Mouse (Mus musculus): ENCODE measurements around the gene Inpp4b. TPM values are rescaled to one million over a fixed set of nuclear protein-coding genes. Genes with fewer than 3 reads are reported as not detected.

The Inpp4b gene
- total and polyA plus RNA-seq, 2 experiments from 2014 or later: 18.9 to 60.9 TPM

DNA sequence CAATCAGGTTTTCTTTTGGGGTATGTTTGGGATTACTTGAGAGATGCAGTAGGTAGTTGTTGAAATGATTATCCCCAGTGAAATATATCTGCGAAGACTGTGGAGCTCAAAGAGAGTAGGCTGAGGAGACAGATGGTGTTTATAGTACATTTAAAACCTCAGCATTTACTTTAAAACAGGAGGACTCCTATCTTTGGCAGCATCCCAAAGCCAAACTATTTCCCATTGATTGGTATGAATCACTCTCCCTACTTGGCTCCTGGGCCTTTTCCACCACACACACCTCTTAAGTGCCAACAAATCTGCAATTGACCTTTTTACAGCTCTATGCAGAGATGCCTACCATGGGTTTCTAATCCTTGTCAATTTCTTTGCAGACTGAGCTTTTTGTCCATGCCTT, 654.5 kb downstream of the Inpp4b start:
- no peak overlapping the region for H3K27ac ChIP-seq (ENCODE audit: low read depth)
- TF ChIP-seq EP300 (IDR thresholded peaks at IDR 0.05; ENCODE audit: low read depth) (no peak), CTCF (IDR thresholded peaks at IDR 0.05; ENCODE audit: low read depth) (no peak)
- no peak overlapping the region for H3K9ac ChIP-seq (replicated peaks; ENCODE audit: low read depth, low read length)
- 92% methylated on average over 1 of the region's 1 CpGs for WGBS
- no peak for ATAC-seq (ENCODE audit: insufficient read depth, low read depth)
- H3K9me3 ChIP-seq (replicated peaks; ENCODE audit: control insufficient read depth, low read length): no peaks in the 10 kb centered on the region
- H3K4me2 ChIP-seq (ENCODE audit: low read depth, low read length): no peak overlapping the region
- H3K27me3 ChIP-seq (ENCODE audit: control insufficient read depth, insufficient read depth, low read length): no peaks in the 10 kb centered on the region
- H3K4me1 ChIP-seq (ENCODE audit: control insufficient read depth, insufficient read depth): no peaks in the 10 kb centered on the region
- H3K36me3 ChIP-seq (replicated peaks; ENCODE audit: control insufficient read depth, insufficient read depth, low read length): peaks cover 15% of the 10 kb centered on the region; the same call in 1 of the 2 replicates
- no peak for DNase-seq (ENCODE audit: low spot score)
- no peak overlapping the region for H3K4me3 ChIP-seq (ENCODE audit: low read depth, low read length)

GRCm38 (mm10) chr8:82004158-82004557, 661.8 kb downstream of the Inpp4b start:
- Histone ChIP-seq H3K9ac (replicated peaks; ENCODE audit: low read depth, low read length) (no peak overlapping the region), H3K9me3 (replicated peaks; ENCODE audit: control insufficient read depth, low read length) (no peaks in the 10 kb centered on the region), H3K27ac (ENCODE audit: low read depth) (no peak overlapping the region), H3K27me3 (ENCODE audit: control insufficient read depth, insufficient read depth, low read length) (no peaks in the 10 kb centered on the region), H3K4me3 (ENCODE audit: low read depth, low read length) (no peak overlapping the region), H3K4me2 (ENCODE audit: low read depth, low read length) (no peak overlapping the region), H3K4me1 (ENCODE audit: control insufficient read depth, insufficient read depth) (no peaks in the 10 kb centered on the region), H3K36me3 (replicated peaks; ENCODE audit: control insufficient read depth, insufficient read depth, low read length) (peaks cover 6% of the 10 kb centered on the region; the same call in 1 of the 2 replicates)
- ATAC-seq (ENCODE audit: insufficient read depth, low read depth) (no peak), DNase-seq (ENCODE audit: low spot score) (no peak)
- TF ChIP-seq EP300 (IDR thresholded peaks at IDR 0.05; ENCODE audit: low read depth): no peak
- TF ChIP-seq CTCF (IDR thresholded peaks at IDR 0.05; ENCODE audit: low read depth): no peak
- WGBS: 93% methylated on average over 4 of the region's 4 CpGs

GRCm38 (mm10) chr8:82005466-82005865, 663.1 kb downstream of the Inpp4b start:
- no peaks in the 10 kb centered on the region for H3K4me1 ChIP-seq (ENCODE audit: control insufficient read depth, insufficient read depth)
- no peaks in the 10 kb centered on the region for H3K36me3 ChIP-seq (replicated peaks; ENCODE audit: control insufficient read depth, insufficient read depth, low read length)
- no peaks in the 10 kb centered on the region for H3K27me3 ChIP-seq (ENCODE audit: control insufficient read depth, insufficient read depth, low read length)
- TF ChIP-seq CTCF (IDR thresholded peaks at IDR 0.05; ENCODE audit: low read depth) (no peak), EP300 (IDR thresholded peaks at IDR 0.05; ENCODE audit: low read depth) (no peak)
- no peak overlapping the region for H3K27ac ChIP-seq (ENCODE audit: low read depth)
- ATAC-seq (ENCODE audit: insufficient read depth, low read depth) (no peak), DNase-seq (ENCODE audit: low spot score) (no peak)
- whole genome bisulfite sequencing: 61% methylated on average over 2 of the region's 2 CpGs
- H3K9me3 ChIP-seq (replicated peaks; ENCODE audit: control insufficient read depth, low read length): no peaks in the 10 kb centered on the region
- H3K9ac ChIP-seq (replicated peaks; ENCODE audit: low read depth, low read length): no peak overlapping the region
- no peak overlapping the region for H3K4me3 ChIP-seq (ENCODE audit: low read depth, low read length)
- H3K4me2 ChIP-seq (ENCODE audit: low read depth, low read length): no peak overlapping the region

- no peak for ATAC-seq (ENCODE audit: insufficient read depth, low read depth)
- no peak overlapping the region for H3K4me2 ChIP-seq (ENCODE audit: low read depth, low read length)
- no peaks in the 10 kb centered on the region for H3K9me3 ChIP-seq (replicated peaks; ENCODE audit: control insufficient read depth, low read length)
- no peaks in the 10 kb centered on the region for H3K36me3 ChIP-seq (replicated peaks; ENCODE audit: control insufficient read depth, insufficient read depth, low read length)
- H3K4me3 ChIP-seq (ENCODE audit: low read depth, low read length): no peak overlapping the region
- H3K9ac ChIP-seq (replicated peaks; ENCODE audit: low read depth, low read length): no peak overlapping the region
- 90% methylated on average over 5 of the region's 5 CpGs for WGBS
- TF ChIP-seq EP300 (IDR thresholded peaks at IDR 0.05; ENCODE audit: low read depth) (no peak), CTCF (IDR thresholded peaks at IDR 0.05; ENCODE audit: low read depth) (no peak)
- H3K27ac ChIP-seq (ENCODE audit: low read depth): no peak overlapping the region
- H3K4me1 ChIP-seq (ENCODE audit: control insufficient read depth, insufficient read depth): no peaks in the 10 kb centered on the region
- DNase-seq (ENCODE audit: low spot score): no peak
- H3K27me3 ChIP-seq (ENCODE audit: control insufficient read depth, insufficient read depth, low read length): no peaks in the 10 kb centered on the region
These were observed 675.4 kb downstream of the Inpp4b start for GRCm38 (mm10) chr8:82017792-82018191.

- peak; percentile 53; the same call in 1 of the 2 replicates for ATAC-seq (ENCODE audit: insufficient read depth, low read depth)
These were observed 685.0 kb downstream of the Inpp4b start for GRCm38 (mm10) chr8:82027401-82027800.

DNA sequence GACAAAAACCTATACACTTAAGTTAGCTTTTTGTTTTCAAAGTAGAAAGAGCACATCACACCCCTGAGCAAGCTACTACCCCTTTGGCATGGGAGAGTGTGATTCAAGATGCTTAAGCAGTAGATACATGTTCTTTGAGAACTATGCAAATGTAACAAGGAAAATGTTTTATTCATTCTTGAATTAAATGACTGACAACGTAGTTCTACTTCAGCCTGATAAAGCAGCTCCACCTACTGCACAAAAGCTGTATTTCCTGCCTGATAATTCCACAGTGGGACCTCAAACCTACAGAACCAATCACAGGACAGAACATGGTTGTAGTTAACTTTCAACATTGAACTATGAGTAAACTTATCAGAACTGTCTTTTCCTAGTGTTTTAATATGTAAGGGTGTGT, 686.5 kb downstream of the Inpp4b start:
- no peaks in the 10 kb centered on the region for H3K27me3 ChIP-seq (ENCODE audit: control insufficient read depth, insufficient read depth, low read length)
- H3K4me2 ChIP-seq (ENCODE audit: low read depth, low read length): no peak overlapping the region
- H3K27ac ChIP-seq (ENCODE audit: low read depth): no peak overlapping the region
- TF ChIP-seq CTCF (IDR thresholded peaks at IDR 0.05; ENCODE audit: low read depth): peak; percentile 54
- no peak for TF ChIP-seq EP300 (IDR thresholded peaks at IDR 0.05; ENCODE audit: low read depth)
- H3K36me3 ChIP-seq (replicated peaks; ENCODE audit: control insufficient read depth, insufficient read depth, low read length): no peaks in the 10 kb centered on the region
- no peak overlapping the region for H3K4me3 ChIP-seq (ENCODE audit: low read depth, low read length)
- whole genome bisulfite sequencing: 13% methylated on average over 1 of the region's 1 CpGs
- no peaks in the 10 kb centered on the region for H3K9me3 ChIP-seq (replicated peaks; ENCODE audit: control insufficient read depth, low read length)
- no peak overlapping the region for H3K9ac ChIP-seq (replicated peaks; ENCODE audit: low read depth, low read length)
- no peaks in the 10 kb centered on the region for H3K4me1 ChIP-seq (ENCODE audit: control insufficient read depth, insufficient read depth)
- ATAC-seq (ENCODE audit: insufficient read depth, low read depth) (no peak), DNase-seq (ENCODE audit: low spot score) (no peak)

More at GRCm38 (mm10) chr8:82027401-82027800, 685.0 kb downstream of the Inpp4b start:
- H3K4me3 ChIP-seq (ENCODE audit: low read depth, low read length): no peak overlapping the region
- TF ChIP-seq CTCF (IDR thresholded peaks at IDR 0.05; ENCODE audit: low read depth) (no peak), EP300 (IDR thresholded peaks at IDR 0.05; ENCODE audit: low read depth) (no peak)
- H3K9me3 ChIP-seq (replicated peaks; ENCODE audit: control insufficient read depth, low read length): no peaks in the 10 kb centered on the region
- H3K9ac ChIP-seq (replicated peaks; ENCODE audit: low read depth, low read length): no peak overlapping the region
- H3K4me2 ChIP-seq (ENCODE audit: low read depth, low read length): no peak overlapping the region
- H3K27me3 ChIP-seq (ENCODE audit: control insufficient read depth, insufficient read depth, low read length): no peaks in the 10 kb centered on the region
- no peak overlapping the region for H3K27ac ChIP-seq (ENCODE audit: low read depth)
- H3K4me1 ChIP-seq (ENCODE audit: control insufficient read depth, insufficient read depth): no peaks in the 10 kb centered on the region
- no peaks in the 10 kb centered on the region for H3K36me3 ChIP-seq (replicated peaks; ENCODE audit: control insufficient read depth, insufficient read depth, low read length)
- peak; percentile 35 for DNase-seq (ENCODE audit: low spot score)
- 49% methylated on average over 3 of the region's 3 CpGs for WGBS
